Mouse (Mus musculus) naive thymus-derived CD4-positive, alpha-beta T cell, adult 5 months (primary cell): ENCODE results near the gene Olfr91. TPM values are rescaled to one million over a fixed set of nuclear protein-coding genes. Genes with fewer than 3 reads are reported as not detected.

Experiments
- polyA plus RNA-seq: library from polyadenylated mRNA; unstranded; fragments of 100-300 nt; shearing (Covaris generic); gene quantifications from one replicate; pipeline ENCODE4 v1.2.1, GENCODE M21; 2017

The Olfr91 gene
- not detected for polyA plus RNA-seq

GRCm38 (mm10) chr17:37098178-37098577 is at the start of gene Olfr91:
Olfr91 (minus strand) TSS chr17:37098278.

GRCm38 (mm10) chr17:37119988-37120387 is 21.9 kb upstream of the Olfr91 start, which contains the start of gene Olfr92:
Olfr92 (minus strand) TSS chr17:37120088.

GRCm38 (mm10) chr17:37088399-37088798 is 9.7 kb downstream of the Olfr91 start, which contains the start of gene Olfr90:
Olfr90 (minus strand) TSS chr17:37088499.

GRCm38 (mm10) chr17:37045611-37046311 is 52.3 kb downstream of the Olfr91 start, which contains the start of gene Gabbr1:
Gabbr1 (plus strand) TSS chr17:37045966.

Other genes with a start within 250 kb of the Olfr91 start
- 0.26 TPM for gene Trim15, start 231.1 kb downstream of the Olfr91 start, polyA plus RNA-seq
- gene Trim10, start 228.7 kb downstream of the Olfr91 start, polyA plus RNA-seq: not detected
- gene Trim40, start 208.2 kb downstream of the Olfr91 start, polyA plus RNA-seq: not detected
- not detected for gene Trim31, start 200.2 kb downstream of the Olfr91 start, polyA plus RNA-seq
- 0.53 TPM for gene Rnf39, start 155.4 kb downstream of the Olfr91 start, polyA plus RNA-seq
- gene Ppp1r11, start 146.5 kb downstream of the Olfr91 start, polyA plus RNA-seq: 108 TPM
- 99.8 TPM for gene Znrd1, start 139.7 kb downstream of the Olfr91 start, polyA plus RNA-seq
- gene Znrd1as, start 139.7 kb downstream of the Olfr91 start, polyA plus RNA-seq: 1.2 TPM
- not detected for gene 2410137M14Rik, start 117.0 kb downstream of the Olfr91 start, polyA plus RNA-seq
- not detected for gene H2-M5, start 108.7 kb downstream of the Olfr91 start, polyA plus RNA-seq
- not detected for gene Zfp57, start 97.1 kb downstream of the Olfr91 start, polyA plus RNA-seq
- not detected for gene Mog, start 74.9 kb downstream of the Olfr91 start, polyA plus RNA-seq
- gene Gabbr1, start 52.3 kb downstream of the Olfr91 start, polyA plus RNA-seq: 15.7 TPM
- gene Olfr90, start 9.8 kb downstream of the Olfr91 start, polyA plus RNA-seq: 0.16 TPM
- gene Olfr92, start 21.8 kb upstream of the Olfr91 start, polyA plus RNA-seq: not detected
- not detected for gene Olfr93, start 63.2 kb upstream of the Olfr91 start, polyA plus RNA-seq
- gene Ubd, start 95.6 kb upstream of the Olfr91 start, polyA plus RNA-seq: not detected
- gene Olfr94, start 102.7 kb upstream of the Olfr91 start, polyA plus RNA-seq: not detected
- not detected for gene Olfr95, start 114.8 kb upstream of the Olfr91 start, polyA plus RNA-seq
- not detected for gene Olfr96, start 121.9 kb upstream of the Olfr91 start, polyA plus RNA-seq
- not detected for gene Olfr97, start 139.1 kb upstream of the Olfr91 start, polyA plus RNA-seq
- gene Olfr98, start 165.5 kb upstream of the Olfr91 start, polyA plus RNA-seq: not detected
- 73.9 TPM for gene H2-M3, start 171.9 kb upstream of the Olfr91 start, polyA plus RNA-seq
- 1.3 TPM for gene Olfr99, start 185.2 kb upstream of the Olfr91 start, polyA plus RNA-seq
- not detected for gene Olfr101, start 206.0 kb upstream of the Olfr91 start, polyA plus RNA-seq
- gene Olfr102, start 218.8 kb upstream of the Olfr91 start, polyA plus RNA-seq: 0.29 TPM
- not detected for gene Olfr103, start 241.4 kb upstream of the Olfr91 start, polyA plus RNA-seq